Mouse (Mus musculus) adrenal gland, postnatal 36 days (tissue): Measurements from ENCODE around the gene Dnph1. TPM values are rescaled to one million over a fixed set of nuclear protein-coding genes. Genes with fewer than 3 reads are reported as not detected.

ENCODE experiments used
- total RNA-seq, 2 experiments: library from RNA; stranded (reverse); gene quantifications; 2 replicates each; pipeline ENCODE4 v1.2.3; 2021

The Dnph1 gene
- total RNA-seq, 2 experiments from 2014 or later, result 4.2 to 6.9 TPM

Other genes starting within 250 kb of the Dnph1 start
- gene Polr1c, start 248.7 kb upstream of the Dnph1 start, total RNA-seq, result 100 to 1,000 TPM in 1 of 2 experiments, 10 to 100 TPM in 1; 97.8 to 119 TPM
- gene Yipf3, start 248.6 kb upstream of the Dnph1 start, total RNA-seq, result 100 to 1,000 TPM; 137 to 176 TPM
- 1 to 10 TPM; 5.4 to 8.9 TPM for gene Lrrc73, start 243.2 kb upstream of the Dnph1 start, total RNA-seq
- gene Tjap1, start 213.7 kb upstream of the Dnph1 start, total RNA-seq, result 10 to 100 TPM; 46.1 to 49.9 TPM
- gene Dlk2, start 199.3 kb upstream of the Dnph1 start, total RNA-seq, result under 1 TPM in 1 of 2 experiments, not detected in 1; 0.33 TPM
- 1 to 10 TPM; 6.8 to 7.4 TPM for gene Abcc10, start 168.4 kb upstream of the Dnph1 start, total RNA-seq
- gene Zfp318, start 113.0 kb upstream of the Dnph1 start, total RNA-seq, result 10 to 100 TPM; 23.3 to 29.0 TPM
- gene Crip3, start 67.8 kb upstream of the Dnph1 start, total RNA-seq, result 1 to 10 TPM in 1 of 2 experiments, under 1 TPM in 1; 0.43 to 1.1 TPM
- not detected for gene Slc22a7, start 58.3 kb upstream of the Dnph1 start, total RNA-seq
- 1 to 10 TPM in 1 of 2 experiments, under 1 TPM in 1; 0.63 to 1.1 TPM for gene Ttbk1, start 9.0 kb upstream of the Dnph1 start, total RNA-seq
- gene Cul9, start 49.7 kb downstream of the Dnph1 start, total RNA-seq, result 10 to 100 TPM; 21.5 to 25.5 TPM
- gene Srf, start 59.5 kb downstream of the Dnph1 start, total RNA-seq, result 10 to 100 TPM; 43.1 to 46.5 TPM
- gene Ptk7, start 132.8 kb downstream of the Dnph1 start, total RNA-seq, result 10 to 100 TPM in 1 of 2 experiments, 1 to 10 TPM in 1; 6.8 to 11.7 TPM
- 10 to 100 TPM; 35.3 to 50.3 TPM for gene Klc4, start 149.3 kb downstream of the Dnph1 start, total RNA-seq
- gene Mrpl2, start 149.5 kb downstream of the Dnph1 start, total RNA-seq, result 100 to 1,000 TPM in 1 of 2 experiments, 10 to 100 TPM in 1; 92.6 to 114 TPM
- gene Cul7, start 153.6 kb downstream of the Dnph1 start, total RNA-seq, result 10 to 100 TPM; 36.3 to 42.2 TPM
- gene Rrp36, start 177.6 kb downstream of the Dnph1 start, total RNA-seq, result 10 to 100 TPM; 23.8 to 30.4 TPM
- gene Mea1, start 182.1 kb downstream of the Dnph1 start, total RNA-seq, result 100 to 1,000 TPM in 1 of 2 experiments, 10 to 100 TPM in 1; 94.2 to 104 TPM
- gene Klhdc3, start 184.2 kb downstream of the Dnph1 start, total RNA-seq, result 10 to 100 TPM; 59.2 to 75.3 TPM
- 10 to 100 TPM; 40.9 to 46.1 TPM for gene Ppp2r5d, start 208.4 kb downstream of the Dnph1 start, total RNA-seq
- 10 to 100 TPM; 59.3 to 64.9 TPM for gene Pex6, start 214.8 kb downstream of the Dnph1 start, total RNA-seq
- 1 to 10 TPM; 1.5 to 2.7 TPM for gene Gnmt, start 232.5 kb downstream of the Dnph1 start, total RNA-seq